Mouse (Mus musculus): ENCODE data around the gene Hrh2. TPM values are rescaled to one million over a fixed set of nuclear protein-coding genes. Genes with fewer than 3 reads are reported as not detected.

Gene Hrh2
- polyA plus RNA-seq, 1 experiment from 2014 or later: not detected

- no peaks in the 10 kb centered on the region for H3K36me3 ChIP-seq
- no peak for ATAC-seq (ENCODE audit: insufficient number of reproducible peaks, low FRiP score, low TSS enrichment, low read depth)
These were observed 27.5 kb upstream of the Hrh2 start for GRCm38 (mm10) chr13:54164462-54164861.

DNA sequence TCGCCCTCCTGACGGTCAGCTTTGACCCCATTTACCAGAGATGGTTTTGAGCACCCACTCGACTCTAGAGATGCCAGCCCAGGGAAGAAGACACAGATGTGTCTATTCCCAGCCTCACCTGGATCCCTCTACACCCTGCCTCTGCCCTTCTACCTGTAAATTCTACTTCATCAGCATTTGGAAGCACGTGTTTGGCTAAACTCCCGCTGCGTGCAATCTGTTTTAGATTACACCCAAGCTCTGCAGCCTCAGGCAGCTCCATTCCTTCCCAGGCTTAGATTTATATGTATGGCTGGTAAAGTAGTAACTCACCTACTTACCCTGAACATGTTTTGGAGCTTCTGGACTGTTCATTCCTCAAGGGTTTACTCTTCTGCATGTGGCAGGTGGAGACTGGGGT is 26.9 kb upstream of the Hrh2 start:
- H3K9me3 ChIP-seq: no peaks in the 10 kb centered on the region
- no peaks in the 10 kb centered on the region for H3K27me3 ChIP-seq
- H3K4me1 ChIP-seq: no peaks in the 10 kb centered on the region
- 40% methylated on average over 6 of the region's 6 CpGs for WGBS
- no peaks in the 10 kb centered on the region for H3K36me3 ChIP-seq
- H3K4me2 ChIP-seq: no peak overlapping the region
- no peak for ATAC-seq (ENCODE audit: insufficient number of reproducible peaks, low FRiP score, low TSS enrichment, low read depth)
- H3K9ac ChIP-seq: no peak overlapping the region
- H3K27ac ChIP-seq: no peak overlapping the region
- no peak overlapping the region for H3K4me3 ChIP-seq

More at GRCm38 (mm10) chr13:54164462-54164861, 27.5 kb upstream of the Hrh2 start:
- no peaks in the 10 kb centered on the region for H3K27me3 ChIP-seq
- H3K4me2 ChIP-seq: no peak overlapping the region
- H3K9ac ChIP-seq: no peak overlapping the region
- 85% methylated on average over 10 of the region's 10 CpGs for WGBS
- no peaks in the 10 kb centered on the region for H3K9me3 ChIP-seq
- no peaks in the 10 kb centered on the region for H3K4me1 ChIP-seq
- no peak overlapping the region for H3K27ac ChIP-seq
- no peak overlapping the region for H3K4me3 ChIP-seq

DNA sequence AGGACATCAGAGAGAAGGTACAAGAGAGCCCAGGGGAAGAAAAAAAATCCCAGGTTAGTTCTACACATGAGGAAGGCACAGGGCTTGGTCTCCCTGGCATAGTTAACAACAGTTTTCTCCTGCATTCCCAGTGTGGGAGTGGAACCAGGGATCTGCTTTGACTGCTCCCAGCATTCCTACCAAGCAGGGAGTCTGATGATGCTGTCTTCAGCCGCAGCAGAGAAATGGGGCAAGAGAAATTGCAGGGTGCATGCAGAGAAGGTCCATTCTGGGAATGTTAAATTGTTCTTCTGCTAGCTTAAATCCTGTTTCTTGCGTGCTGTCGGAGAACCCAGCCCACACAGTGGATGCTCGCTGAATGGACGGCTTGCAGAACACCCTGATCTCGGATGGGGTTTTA is 26.2 kb upstream of the Hrh2 start:
- H3K4me3 ChIP-seq: no peak overlapping the region
- H3K9ac ChIP-seq: no peak overlapping the region
- no peaks in the 10 kb centered on the region for H3K36me3 ChIP-seq
- WGBS: 71% methylated on average over 6 of the region's 6 CpGs
- ATAC-seq (ENCODE audit: insufficient number of reproducible peaks, low FRiP score, low TSS enrichment, low read depth): no peak
- no peak overlapping the region for H3K27ac ChIP-seq
- H3K9me3 ChIP-seq: no peaks in the 10 kb centered on the region
- no peaks in the 10 kb centered on the region for H3K4me1 ChIP-seq
- H3K27me3 ChIP-seq: no peaks in the 10 kb centered on the region
- no peak overlapping the region for H3K4me2 ChIP-seq

DNA sequence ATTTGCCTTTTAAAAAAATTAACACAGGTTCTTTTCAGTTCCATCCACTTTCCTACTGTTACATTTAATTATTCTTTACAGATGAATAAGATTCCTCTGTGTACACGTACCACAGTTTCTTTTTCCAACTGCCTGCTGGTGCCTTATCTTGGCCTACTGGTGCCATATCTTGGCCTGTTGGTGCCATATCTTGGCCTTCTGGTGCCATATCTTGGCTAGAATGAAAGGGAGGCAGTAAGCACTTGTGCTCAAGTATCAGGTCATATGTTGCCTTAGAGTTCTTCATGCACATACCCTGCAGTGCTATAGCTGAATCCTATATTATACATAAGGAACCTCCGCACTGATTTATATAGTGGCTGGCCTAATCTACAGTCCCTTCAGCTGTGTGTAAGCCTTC is 24.9 kb upstream of the Hrh2 start:
- H3K9me3 ChIP-seq: no peaks in the 10 kb centered on the region
- H3K4me3 ChIP-seq: no peak overlapping the region
- 80% methylated on average over 2 of the region's 2 CpGs for WGBS
- no peak overlapping the region for H3K4me2 ChIP-seq
- peaks cover 4% of the 10 kb centered on the region; the same call in 1 of the 2 replicates for H3K4me1 ChIP-seq
- H3K9ac ChIP-seq: no peak overlapping the region
- H3K36me3 ChIP-seq: no peaks in the 10 kb centered on the region
- H3K27ac ChIP-seq: no peak overlapping the region
- H3K27me3 ChIP-seq: no peaks in the 10 kb centered on the region
- no peak for ATAC-seq (ENCODE audit: insufficient number of reproducible peaks, low FRiP score, low TSS enrichment, low read depth)

GRCm38 (mm10) chr13:54168675-54169074 is 23.3 kb upstream of the Hrh2 start:
- ATAC-seq (ENCODE audit: insufficient number of reproducible peaks, low FRiP score, low TSS enrichment, low read depth): no peak
- H3K4me2 ChIP-seq: no peak overlapping the region
- no peaks in the 10 kb centered on the region for H3K9me3 ChIP-seq
- 89% methylated on average over 8 of the region's 8 CpGs for WGBS
- no peak overlapping the region for H3K4me3 ChIP-seq
- H3K4me1 ChIP-seq: peaks cover 4% of the 10 kb centered on the region; the same call in 1 of the 2 replicates
- no peak overlapping the region for H3K9ac ChIP-seq
- no peaks in the 10 kb centered on the region for H3K27me3 ChIP-seq
- no peaks in the 10 kb centered on the region for H3K36me3 ChIP-seq
- no peak overlapping the region for H3K27ac ChIP-seq

DNA sequence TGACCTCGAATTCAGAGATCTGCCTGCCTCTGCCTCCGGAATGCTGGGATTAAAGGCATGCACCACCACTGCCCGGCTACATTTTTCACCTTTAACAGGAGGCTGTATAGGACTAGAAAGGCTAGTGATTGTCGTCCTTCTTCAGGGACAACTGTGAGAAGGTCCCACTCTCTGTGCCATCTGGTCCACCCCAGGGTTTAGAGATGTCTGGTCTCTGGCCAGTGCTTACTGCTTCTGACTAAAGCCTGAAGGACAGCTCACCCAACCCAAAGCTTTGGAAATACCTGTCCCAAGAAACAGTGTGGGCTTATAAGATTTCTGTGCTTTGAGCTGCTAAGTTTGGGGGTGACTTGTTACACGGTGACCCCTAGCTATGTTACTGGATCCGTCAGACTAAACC is 21.6 kb upstream of the Hrh2 start:
- Histone ChIP-seq H3K4me2 (no peak overlapping the region), H3K4me3 (no peak overlapping the region), H3K27me3 (no peaks in the 10 kb centered on the region), H3K9me3 (no peaks in the 10 kb centered on the region), H3K36me3 (no peaks in the 10 kb centered on the region), H3K9ac (no peak overlapping the region), H3K27ac (no peak overlapping the region), H3K4me1 (peaks cover 4% of the 10 kb centered on the region; the same call in 1 of the 2 replicates)
- 88% methylated on average over 6 of the region's 6 CpGs for WGBS
- no peak for ATAC-seq (ENCODE audit: insufficient number of reproducible peaks, low FRiP score, low TSS enrichment, low read depth)

DNA sequence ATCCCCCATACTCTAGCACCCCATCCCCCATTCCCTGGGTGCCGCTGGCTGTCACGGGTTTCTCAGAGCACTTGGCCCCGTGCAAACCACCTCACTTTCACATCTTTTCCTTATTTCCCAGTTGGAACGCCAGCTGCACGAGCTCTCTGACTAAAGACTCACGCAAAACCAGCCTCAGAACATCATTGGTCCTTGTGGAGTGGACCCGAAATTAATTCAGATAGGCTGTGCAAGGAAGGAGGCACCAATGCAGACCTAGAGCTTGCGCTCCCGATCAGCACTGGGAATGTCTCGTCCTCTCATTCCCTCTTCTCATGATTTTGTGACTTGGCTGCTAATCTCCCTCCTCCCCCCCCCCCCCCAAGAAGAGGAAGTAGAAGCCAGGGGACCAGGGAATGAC is 20.6 kb upstream of the Hrh2 start:
- Histone ChIP-seq H3K9me3 (no peaks in the 10 kb centered on the region), H3K9ac (no peak overlapping the region), H3K27me3 (no peaks in the 10 kb centered on the region), H3K4me1 (peaks cover 4% of the 10 kb centered on the region; the same call in 1 of the 2 replicates), H3K36me3 (no peaks in the 10 kb centered on the region), H3K4me2 (no peak overlapping the region), H3K27ac (no peak overlapping the region), H3K4me3 (no peak overlapping the region)
- 61% methylated on average over 10 of the region's 10 CpGs for WGBS
- ATAC-seq (ENCODE audit: insufficient number of reproducible peaks, low FRiP score, low TSS enrichment, low read depth): no peak

DNA sequence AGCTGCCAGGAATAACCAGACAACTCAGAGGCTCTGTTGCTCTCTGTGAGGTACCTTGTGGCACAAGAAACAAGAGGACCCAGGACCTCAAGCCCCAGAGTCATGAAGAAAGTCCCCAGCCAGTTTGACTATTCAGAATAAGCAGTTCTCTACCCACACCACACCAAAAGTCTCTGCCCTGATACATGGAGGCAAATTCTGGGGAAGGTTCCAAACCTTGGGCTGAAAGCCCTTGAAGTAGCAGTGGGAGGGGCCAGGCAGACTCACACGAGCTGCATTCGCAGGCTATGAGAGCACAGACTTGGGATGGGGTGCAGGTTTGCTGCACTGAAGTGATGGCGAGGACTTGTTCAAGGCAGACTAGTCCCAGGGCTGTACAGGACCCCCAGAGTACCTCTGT is 20.2 kb upstream of the Hrh2 start:
- H3K4me3 ChIP-seq: no peak overlapping the region
- H3K4me1 ChIP-seq: peaks cover 4% of the 10 kb centered on the region; the same call in 1 of the 2 replicates
- ATAC-seq (ENCODE audit: insufficient number of reproducible peaks, low FRiP score, low TSS enrichment, low read depth): no peak
- H3K27ac ChIP-seq: no peak overlapping the region
- no peaks in the 10 kb centered on the region for H3K9me3 ChIP-seq
- no peak overlapping the region for H3K9ac ChIP-seq
- H3K36me3 ChIP-seq: no peaks in the 10 kb centered on the region
- H3K4me2 ChIP-seq: no peak overlapping the region
- 52% methylated on average over 3 of the region's 3 CpGs for WGBS
- H3K27me3 ChIP-seq: no peaks in the 10 kb centered on the region

DNA sequence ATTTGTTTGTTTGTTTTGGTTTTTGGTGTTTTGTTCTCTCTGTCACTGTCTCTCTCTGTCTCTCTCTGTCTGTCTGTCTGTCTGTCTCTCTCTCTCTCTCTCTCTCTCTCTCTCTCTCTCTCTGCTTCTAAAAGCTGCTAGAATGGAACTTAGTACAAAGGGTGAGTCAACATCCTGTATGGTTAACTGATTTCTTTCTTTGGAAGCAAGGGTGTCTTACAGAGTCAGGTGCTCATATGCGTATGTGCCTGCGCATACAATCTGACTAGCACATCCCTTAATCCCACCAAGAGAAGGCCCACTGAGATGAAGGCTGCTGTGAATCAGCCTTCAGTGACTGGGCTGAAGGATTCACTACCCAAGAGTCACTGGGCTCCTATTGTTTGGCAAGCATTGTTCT is 18.0 kb upstream of the Hrh2 start:
- no peaks in the 10 kb centered on the region for H3K9me3 ChIP-seq
- H3K4me3 ChIP-seq: no peak overlapping the region
- no peaks in the 10 kb centered on the region for H3K36me3 ChIP-seq
- no peak overlapping the region for H3K4me2 ChIP-seq
- 91% methylated on average over 2 of the region's 2 CpGs for WGBS
- no peak overlapping the region for H3K9ac ChIP-seq
- no peak overlapping the region for H3K27ac ChIP-seq
- peaks cover 4% of the 10 kb centered on the region; the same call in 1 of the 2 replicates for H3K4me1 ChIP-seq
- ATAC-seq (ENCODE audit: insufficient number of reproducible peaks, low FRiP score, low TSS enrichment, low read depth): no peak
- no peaks in the 10 kb centered on the region for H3K27me3 ChIP-seq

DNA sequence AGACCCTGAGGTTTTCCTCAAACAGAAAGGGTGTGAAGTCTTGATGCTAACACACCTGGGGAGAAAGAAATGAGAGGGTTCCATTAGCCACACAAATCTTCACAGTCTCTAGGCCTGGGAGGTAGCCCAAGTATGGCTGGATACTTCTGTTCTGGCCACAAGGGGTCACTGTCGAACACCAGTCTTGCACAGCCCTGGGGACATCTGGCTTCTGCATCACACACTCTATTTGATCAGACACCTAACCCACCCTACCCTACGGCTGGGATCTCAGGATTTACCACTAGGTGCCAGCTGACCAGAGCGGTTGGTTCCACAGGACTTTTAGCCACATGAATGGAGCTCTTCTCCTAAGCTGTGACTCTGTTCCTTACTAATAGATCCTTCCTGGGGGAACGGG is 17.2 kb upstream of the Hrh2 start:
- Histone ChIP-seq H3K9ac (no peak overlapping the region), H3K9me3 (no peaks in the 10 kb centered on the region), H3K36me3 (no peaks in the 10 kb centered on the region), H3K4me1 (peaks cover 4% of the 10 kb centered on the region; the same call in 1 of the 2 replicates), H3K4me3 (no peak overlapping the region), H3K27ac (no peak overlapping the region), H3K4me2 (no peak overlapping the region), H3K27me3 (no peaks in the 10 kb centered on the region)
- WGBS: 89% methylated on average over 4 of the region's 4 CpGs
- no peak for ATAC-seq (ENCODE audit: insufficient number of reproducible peaks, low FRiP score, low TSS enrichment, low read depth)

GRCm38 (mm10) chr13:54175426-54175825 is 16.5 kb upstream of the Hrh2 start:
- Histone ChIP-seq H3K4me3 (no peak overlapping the region), H3K9ac (no peak overlapping the region), H3K27me3 (no peaks in the 10 kb centered on the region), H3K4me2 (no peak overlapping the region), H3K9me3 (no peaks in the 10 kb centered on the region), H3K27ac (no peak overlapping the region), H3K36me3 (no peaks in the 10 kb centered on the region), H3K4me1 (peaks cover 5% of the 10 kb centered on the region; the same call in 1 of the 2 replicates)
- no peak for ATAC-seq (ENCODE audit: insufficient number of reproducible peaks, low FRiP score, low TSS enrichment, low read depth)
- WGBS: 80% methylated on average over 8 of the region's 8 CpGs

GRCm38 (mm10) chr13:54176406-54177020 is 15.4 kb upstream of the Hrh2 start:
- Histone ChIP-seq H3K9me3 (no peaks in the 10 kb centered on the region), H3K27ac (no peak overlapping the region), H3K27me3 (0 out of 2 replicates have a peak, but pooled peaks cover 3% of the 10 kb centered on the region), H3K4me1 (peaks cover 7% of the 10 kb centered on the region; the same call in 1 of the 2 replicates), H3K9ac (no peak overlapping the region), H3K4me3 (no peak overlapping the region), H3K4me2 (no peak overlapping the region), H3K36me3 (no peaks in the 10 kb centered on the region)
- 79% methylated on average over 4 of the region's 4 CpGs for WGBS
- no peak for ATAC-seq (ENCODE audit: insufficient number of reproducible peaks, low FRiP score, low TSS enrichment, low read depth)

DNA sequence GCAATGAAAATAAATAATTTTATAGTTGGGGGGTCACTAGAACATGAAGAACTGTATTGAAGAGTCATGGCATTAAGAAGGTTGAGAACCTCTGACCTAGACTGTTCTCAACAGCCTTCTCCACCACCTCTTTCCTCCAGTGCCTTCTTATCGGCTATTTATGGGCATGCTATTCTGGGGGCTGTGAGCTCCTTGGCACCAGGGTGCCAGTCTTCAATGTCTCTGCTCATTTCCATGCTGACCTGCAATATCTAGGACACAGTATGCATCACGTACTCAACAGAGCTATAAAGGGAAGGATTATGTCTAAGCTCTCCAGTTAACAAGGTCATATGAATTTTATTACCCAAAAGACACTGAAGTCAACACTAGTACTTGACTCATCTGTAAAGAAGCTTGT is 14.6 kb upstream of the Hrh2 start:
- H3K4me3 ChIP-seq: no peak overlapping the region
- 72% methylated on average over 2 of the region's 2 CpGs for WGBS
- peaks cover 4% of the 10 kb centered on the region; the same call in 1 of the 2 replicates for H3K4me1 ChIP-seq
- H3K9me3 ChIP-seq: no peaks in the 10 kb centered on the region
- 0 out of 2 replicates have a peak, but pooled peaks cover 3% of the 10 kb centered on the region for H3K27me3 ChIP-seq
- no peak for ATAC-seq (ENCODE audit: insufficient number of reproducible peaks, low FRiP score, low TSS enrichment, low read depth)
- H3K27ac ChIP-seq: no peak overlapping the region
- no peak overlapping the region for H3K9ac ChIP-seq
- H3K4me2 ChIP-seq: no peak overlapping the region
- no peaks in the 10 kb centered on the region for H3K36me3 ChIP-seq

All from limb, embryonic 15.5 days (tissue).